Mouse (Mus musculus): Measurements from ENCODE around the gene Acsm3.

GRCm38 (mm10) chr7:119745869-119746268 is 14.9 kb upstream of the Acsm3 start:
- TF ChIP-seq CHD2 (IDR thresholded peaks at IDR 0.05; ENCODE audit: low read depth, low read length) (no peak), ZNF384 (IDR thresholded peaks at IDR 0.05; ENCODE audit: low read depth, low read length) (no peak)
